Mouse (Mus musculus): ENCODE data around the gene Nhsl1. TPM values are rescaled to one million over a fixed set of nuclear protein-coding genes. Genes with fewer than 3 reads are reported as not detected.

The Nhsl1 gene
- polyA plus RNA-seq, 1 experiment from 2014 or later, result 11.7 TPM

GRCm38 (mm10) chr10:18386224-18386623, 67.4 kb downstream of the Nhsl1 start:
- no peak overlapping the region for H3K27ac ChIP-seq (ENCODE audit: low read length)
- ATAC-seq (replicated peaks; ENCODE audit: extremely low read depth, insufficient read depth, low FRiP score), result no peak
- no peak overlapping the region for H3K4me2 ChIP-seq (ENCODE audit: low read depth, low read length)
- WGBS, result 50% methylated on average over 7 of the region's 7 CpGs
- no peak overlapping the region for H3K4me3 ChIP-seq (ENCODE audit: low read length)
- H3K9ac ChIP-seq (ENCODE audit: low read length), result no peak overlapping the region
- no peaks in the 10 kb centered on the region for H3K36me3 ChIP-seq (ENCODE audit: control insufficient read depth, insufficient read depth)
- H3K4me1 ChIP-seq (ENCODE audit: control insufficient read depth, insufficient read depth, low read length), result peaks cover 9% of the 10 kb centered on the region
- no peaks in the 10 kb centered on the region for H3K9me3 ChIP-seq (replicated peaks; ENCODE audit: control insufficient read depth, low read length)
- H3K27me3 ChIP-seq (ENCODE audit: control insufficient read depth, insufficient read depth, low read length), result no peaks in the 10 kb centered on the region

- Histone ChIP-seq H3K4me2 (ENCODE audit: low read depth, low read length) (peak overlapping the region; percentile 39), H3K27ac (ENCODE audit: low read length) (peak overlapping the region; percentile 43), H3K36me3 (ENCODE audit: control insufficient read depth, insufficient read depth) (no peaks in the 10 kb centered on the region), H3K9ac (ENCODE audit: low read length) (0 out of 2 replicates have a peak overlapping the region, but pooled peaks have one; percentile 1), H3K27me3 (ENCODE audit: control insufficient read depth, insufficient read depth, low read length) (no peaks in the 10 kb centered on the region), H3K4me3 (ENCODE audit: low read length) (no peak overlapping the region), H3K9me3 (replicated peaks; ENCODE audit: control insufficient read depth, low read length) (no peaks in the 10 kb centered on the region), H3K4me1 (ENCODE audit: control insufficient read depth, insufficient read depth, low read length) (peaks cover 16% of the 10 kb centered on the region)
- peak; percentile 80 for ATAC-seq (replicated peaks; ENCODE audit: extremely low read depth, insufficient read depth, low FRiP score)
- whole genome bisulfite sequencing, result 26% methylated on average over 10 of the region's 10 CpGs
Measured at GRCm38 (mm10) chr10:18388784-18389575, 70.2 kb downstream of the Nhsl1 start.

- no peak for ATAC-seq (replicated peaks; ENCODE audit: extremely low read depth, insufficient read depth, low FRiP score)
- 83% methylated on average over 15 of the region's 15 CpGs for WGBS
- no peak overlapping the region for H3K4me2 ChIP-seq (ENCODE audit: low read depth, low read length)
- H3K27me3 ChIP-seq (ENCODE audit: control insufficient read depth, insufficient read depth, low read length), result no peaks in the 10 kb centered on the region
- H3K9ac ChIP-seq (ENCODE audit: low read length), result no peak overlapping the region
- peaks cover 12% of the 10 kb centered on the region for H3K4me1 ChIP-seq (ENCODE audit: control insufficient read depth, insufficient read depth, low read length)
- H3K9me3 ChIP-seq (replicated peaks; ENCODE audit: control insufficient read depth, low read length), result no peaks in the 10 kb centered on the region
- no peak overlapping the region for H3K4me3 ChIP-seq (ENCODE audit: low read length)
- no peaks in the 10 kb centered on the region for H3K36me3 ChIP-seq (ENCODE audit: control insufficient read depth, insufficient read depth)
- no peak overlapping the region for H3K27ac ChIP-seq (ENCODE audit: low read length)
Measured at GRCm38 (mm10) chr10:18390004-18390403, 71.2 kb downstream of the Nhsl1 start.

GRCm38 (mm10) chr10:18391608-18392007, 72.8 kb downstream of the Nhsl1 start:
- Histone ChIP-seq H3K9me3 (replicated peaks; ENCODE audit: control insufficient read depth, low read length) (no peaks in the 10 kb centered on the region), H3K36me3 (ENCODE audit: control insufficient read depth, insufficient read depth) (no peaks in the 10 kb centered on the region), H3K4me1 (ENCODE audit: control insufficient read depth, insufficient read depth, low read length) (peaks cover 10% of the 10 kb centered on the region), H3K9ac (ENCODE audit: low read length) (no peak overlapping the region), H3K4me2 (ENCODE audit: low read depth, low read length) (no peak overlapping the region), H3K27ac (ENCODE audit: low read length) (no peak overlapping the region), H3K4me3 (ENCODE audit: low read length) (no peak overlapping the region), H3K27me3 (ENCODE audit: control insufficient read depth, insufficient read depth, low read length) (no peaks in the 10 kb centered on the region)
- ATAC-seq (replicated peaks; ENCODE audit: extremely low read depth, insufficient read depth, low FRiP score), result no peak
- WGBS, result 30% methylated on average over 5 of the region's 5 CpGs

GRCm38 (mm10) chr10:18392268-18392667, 73.5 kb downstream of the Nhsl1 start:
- ATAC-seq (replicated peaks; ENCODE audit: extremely low read depth, insufficient read depth, low FRiP score), result no peak
- no peak overlapping the region for H3K4me3 ChIP-seq (ENCODE audit: low read length)
- no peak overlapping the region for H3K4me2 ChIP-seq (ENCODE audit: low read depth, low read length)
- 59% methylated on average over 6 of the region's 6 CpGs for WGBS
- H3K27ac ChIP-seq (ENCODE audit: low read length), result no peak overlapping the region
- 0 out of 2 replicates have a peak overlapping the region, but pooled peaks have one; percentile 1 for H3K9ac ChIP-seq (ENCODE audit: low read length)
- no peaks in the 10 kb centered on the region for H3K9me3 ChIP-seq (replicated peaks; ENCODE audit: control insufficient read depth, low read length)
- H3K4me1 ChIP-seq (ENCODE audit: control insufficient read depth, insufficient read depth, low read length), result peaks cover 10% of the 10 kb centered on the region
- no peaks in the 10 kb centered on the region for H3K27me3 ChIP-seq (ENCODE audit: control insufficient read depth, insufficient read depth, low read length)
- H3K36me3 ChIP-seq (ENCODE audit: control insufficient read depth, insufficient read depth), result no peaks in the 10 kb centered on the region

- H3K4me3 ChIP-seq (ENCODE audit: low read length), result no peak overlapping the region
- H3K4me1 ChIP-seq (ENCODE audit: control insufficient read depth, insufficient read depth, low read length), result peaks cover 10% of the 10 kb centered on the region
- H3K27me3 ChIP-seq (ENCODE audit: control insufficient read depth, insufficient read depth, low read length), result no peaks in the 10 kb centered on the region
- no peaks in the 10 kb centered on the region for H3K36me3 ChIP-seq (ENCODE audit: control insufficient read depth, insufficient read depth)
- 54% methylated on average over 3 of the region's 3 CpGs for WGBS
- no peaks in the 10 kb centered on the region for H3K9me3 ChIP-seq (replicated peaks; ENCODE audit: control insufficient read depth, low read length)
- no peak for ATAC-seq (replicated peaks; ENCODE audit: extremely low read depth, insufficient read depth, low FRiP score)
- no peak overlapping the region for H3K27ac ChIP-seq (ENCODE audit: low read length)
- no peak overlapping the region for H3K4me2 ChIP-seq (ENCODE audit: low read depth, low read length)
- no peak overlapping the region for H3K9ac ChIP-seq (ENCODE audit: low read length)
Measured at GRCm38 (mm10) chr10:18393740-18394139, 75.0 kb downstream of the Nhsl1 start.

GRCm38 (mm10) chr10:18394270-18394669, 75.5 kb downstream of the Nhsl1 start:
- Histone ChIP-seq H3K36me3 (ENCODE audit: control insufficient read depth, insufficient read depth) (no peaks in the 10 kb centered on the region), H3K27ac (ENCODE audit: low read length) (no peak overlapping the region), H3K4me1 (ENCODE audit: control insufficient read depth, insufficient read depth, low read length) (peaks cover 7% of the 10 kb centered on the region; the same call in 1 of the 2 replicates), H3K4me2 (ENCODE audit: low read depth, low read length) (no peak overlapping the region), H3K27me3 (ENCODE audit: control insufficient read depth, insufficient read depth, low read length) (no peaks in the 10 kb centered on the region), H3K9me3 (replicated peaks; ENCODE audit: control insufficient read depth, low read length) (no peaks in the 10 kb centered on the region), H3K9ac (ENCODE audit: low read length) (no peak overlapping the region), H3K4me3 (ENCODE audit: low read length) (no peak overlapping the region)
- 79% methylated on average over 7 of the region's 7 CpGs for WGBS
- ATAC-seq (replicated peaks; ENCODE audit: extremely low read depth, insufficient read depth, low FRiP score), result no peak

GRCm38 (mm10) chr10:18400089-18400644, 81.4 kb downstream of the Nhsl1 start:
- no peak for ATAC-seq (replicated peaks; ENCODE audit: extremely low read depth, insufficient read depth, low FRiP score)
- Histone ChIP-seq H3K4me2 (ENCODE audit: low read depth, low read length) (no peak overlapping the region), H3K36me3 (ENCODE audit: control insufficient read depth, insufficient read depth) (no peaks in the 10 kb centered on the region), H3K9ac (ENCODE audit: low read length) (no peak overlapping the region), H3K4me3 (ENCODE audit: low read length) (no peak overlapping the region), H3K27me3 (ENCODE audit: control insufficient read depth, insufficient read depth, low read length) (no peaks in the 10 kb centered on the region), H3K9me3 (replicated peaks; ENCODE audit: control insufficient read depth, low read length) (no peaks in the 10 kb centered on the region), H3K4me1 (ENCODE audit: control insufficient read depth, insufficient read depth, low read length) (no peaks in the 10 kb centered on the region), H3K27ac (ENCODE audit: low read length) (no peak overlapping the region)
- 76% methylated on average over 7 of the region's 7 CpGs for WGBS

GRCm38 (mm10) chr10:18400998-18401397, 82.2 kb downstream of the Nhsl1 start:
- Histone ChIP-seq H3K4me3 (ENCODE audit: low read length) (no peak overlapping the region), H3K9me3 (replicated peaks; ENCODE audit: control insufficient read depth, low read length) (no peaks in the 10 kb centered on the region), H3K4me2 (ENCODE audit: low read depth, low read length) (no peak overlapping the region), H3K9ac (ENCODE audit: low read length) (no peak overlapping the region), H3K36me3 (ENCODE audit: control insufficient read depth, insufficient read depth) (no peaks in the 10 kb centered on the region), H3K27me3 (ENCODE audit: control insufficient read depth, insufficient read depth, low read length) (no peaks in the 10 kb centered on the region), H3K27ac (ENCODE audit: low read length) (no peak overlapping the region), H3K4me1 (ENCODE audit: control insufficient read depth, insufficient read depth, low read length) (no peaks in the 10 kb centered on the region)
- WGBS, result 64% methylated on average over 8 of the region's 8 CpGs
- no peak for ATAC-seq (replicated peaks; ENCODE audit: extremely low read depth, insufficient read depth, low FRiP score)
